Mouse (Mus musculus) midbrain, embryonic 14.5 days (tissue): ENCODE measurements at regions not wholly inside any gene's neighbourhood (a gene's known extent, or its start where the extent isn't known, plus 50 kb on each side); places are given as distances from the start of the nearest gene placed in this dataset.

Experiments
- ATAC-seq: fragments of 200-750 bp; cut with Nextera tagmentation; 2 replicates; pipeline ENCODE4 v1.8.0; 2017; ENCODE audit warnings: moderate number of reproducible peaks, moderate library complexity; ENCODE audit not compliant: low FRiP score, low TSS enrichment
- DNase-seq: peaks from one replicate; pipeline ENCODE4 v3.0.0-alpha.2; 2015
- H3K27ac ChIP-seq: fragments of 300-500 bp; sonication (generic); replicated peaks from 2 replicates; pipeline ENCODE4 v1.5.1; 2014; ENCODE audit warnings: mild to moderate bottlenecking, low read depth, low read length, moderate library complexity
- H3K27me3 ChIP-seq: fragments of 300-500 bp; sonication (generic); 2 replicates; pipeline ENCODE4 v1.6.1; 2014; ENCODE audit warnings: low read length, control low read depth, mixed read lengths; ENCODE audit not compliant: control insufficient read depth, insufficient read depth
- H3K36me3 ChIP-seq: fragments of 300-500 bp; sonication (generic); 2 replicates; pipeline ENCODE4 v1.6.1; 2014; ENCODE audit warnings: low read length, control low read depth; ENCODE audit not compliant: control insufficient read depth, insufficient read depth
- H3K4me1 ChIP-seq: fragments of 300-500 bp; sonication (generic); 2 replicates; pipeline ENCODE4 v1.6.1; 2014; ENCODE audit warnings: mild to moderate bottlenecking, antibody characterized with exemption, low read length, control low read depth; ENCODE audit not compliant: control insufficient read depth, insufficient read depth
- H3K4me2 ChIP-seq: fragments of 300-500 bp; sonication (generic); 2 replicates; pipeline ENCODE4 v1.6.1; 2014; ENCODE audit warnings: mild to moderate bottlenecking, low read length, moderate library complexity
- H3K4me3 ChIP-seq: fragments of 300-500 bp; sonication (generic); replicated peaks from 2 replicates; pipeline ENCODE4 v1.5.1; 2014; ENCODE audit warnings: low read depth, low read length
- H3K9ac ChIP-seq: fragments of 300-500 bp; sonication (generic); replicated peaks from 2 replicates; pipeline ENCODE4 v1.6.1; 2014; ENCODE audit warnings: mild to moderate bottlenecking, low read length, moderate library complexity
- H3K9me3 ChIP-seq: fragments of 300-500 bp; sonication (generic); 2 replicates; pipeline ENCODE4 v1.6.1; 2016; ENCODE audit warnings: low read length, control low read depth, mixed read lengths; ENCODE audit not compliant: control insufficient read depth
- WGBS: fragments of 180-500 bp; shearing (Covaris S2); extraction: QIAGEN DNeasy Blood & Tissue Kit; methylation state at CpG from one replicate; pipeline ENCODE4 v1.1.7; 2014; 5-methylcytosine and 5-hydroxymethylcytosine counted together

DNA sequence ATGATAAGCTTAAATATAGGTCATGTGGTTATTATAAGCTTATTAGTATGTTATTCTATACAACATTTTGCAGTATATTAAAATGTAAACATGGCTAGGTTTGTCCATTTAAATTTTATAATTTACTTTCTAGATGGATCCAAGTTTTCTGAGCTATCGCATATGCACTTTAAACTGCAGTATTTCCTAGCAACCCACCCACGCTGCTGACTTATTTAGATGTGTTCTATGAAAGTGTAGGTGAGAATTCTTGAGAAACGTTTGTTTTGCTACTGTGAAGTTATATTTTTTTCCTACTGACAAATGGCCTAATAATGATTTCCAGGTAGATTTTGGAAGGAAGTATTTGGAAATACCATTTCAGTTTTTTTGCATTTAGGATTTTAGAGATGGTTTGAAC, 308.0 kb downstream of the Gbe1 start:
- Histone ChIP-seq H3K4me1 (no peaks in the 10 kb centered on the region), H3K36me3 (no peaks in the 10 kb centered on the region), H3K4me3 (no peak overlapping the region), H3K9ac (no peak overlapping the region), H3K4me2 (no peak overlapping the region), H3K9me3 (no peaks in the 10 kb centered on the region), H3K27ac (no peak overlapping the region), H3K27me3 (no peaks in the 10 kb centered on the region)
- 92% methylated on average over 3 of the region's 3 CpGs for WGBS
- DNase-seq = no peak
- ATAC-seq = no peak

DNA sequence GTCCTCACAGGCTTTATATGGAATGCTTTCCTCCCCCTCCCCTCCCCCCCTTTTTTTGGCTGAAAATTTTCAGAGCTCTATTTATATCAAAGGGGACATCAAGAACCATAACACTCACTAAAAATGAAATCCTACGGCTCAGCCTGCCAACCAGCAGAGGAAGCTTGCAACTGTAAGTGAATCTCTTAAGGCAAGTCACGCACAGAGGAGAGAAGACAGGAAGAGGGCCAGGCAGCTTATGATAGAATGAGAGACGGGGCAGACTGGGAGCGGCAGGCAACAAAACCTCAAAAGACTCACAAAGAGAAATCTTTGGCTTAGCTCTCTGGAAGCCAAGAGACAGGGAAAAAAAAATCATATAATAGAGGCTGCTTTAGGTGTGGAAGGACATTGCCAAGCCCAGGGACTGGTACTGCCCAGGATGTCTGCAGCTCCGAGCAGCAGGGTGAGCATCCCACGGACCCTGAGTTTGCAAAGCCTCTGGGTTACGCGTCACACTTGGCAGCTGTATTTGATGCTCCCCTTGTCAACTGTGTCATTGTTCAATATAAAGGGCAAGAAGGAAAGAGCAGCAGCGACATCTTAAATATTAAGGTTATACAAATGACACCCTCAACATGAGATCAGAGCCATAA, 330.0 kb downstream of the Gbe1 start:
- ATAC-seq (no peak; the same call in 1 of the 2 replicates), DNase-seq (peak; percentile 43)
- no peaks in the 10 kb centered on the region; the same call in 1 of the 2 replicates for H3K4me1 ChIP-seq
- H3K4me2 ChIP-seq = no peak overlapping the region
- H3K9me3 ChIP-seq = no peaks in the 10 kb centered on the region
- WGBS = 65% methylated on average over 9 of the region's 9 CpGs
- no peak overlapping the region for H3K9ac ChIP-seq
- no peak overlapping the region for H3K4me3 ChIP-seq
- no peaks in the 10 kb centered on the region for H3K36me3 ChIP-seq
- no peaks in the 10 kb centered on the region for H3K27me3 ChIP-seq
- H3K27ac ChIP-seq = peak overlapping the region; percentile 58

DNA sequence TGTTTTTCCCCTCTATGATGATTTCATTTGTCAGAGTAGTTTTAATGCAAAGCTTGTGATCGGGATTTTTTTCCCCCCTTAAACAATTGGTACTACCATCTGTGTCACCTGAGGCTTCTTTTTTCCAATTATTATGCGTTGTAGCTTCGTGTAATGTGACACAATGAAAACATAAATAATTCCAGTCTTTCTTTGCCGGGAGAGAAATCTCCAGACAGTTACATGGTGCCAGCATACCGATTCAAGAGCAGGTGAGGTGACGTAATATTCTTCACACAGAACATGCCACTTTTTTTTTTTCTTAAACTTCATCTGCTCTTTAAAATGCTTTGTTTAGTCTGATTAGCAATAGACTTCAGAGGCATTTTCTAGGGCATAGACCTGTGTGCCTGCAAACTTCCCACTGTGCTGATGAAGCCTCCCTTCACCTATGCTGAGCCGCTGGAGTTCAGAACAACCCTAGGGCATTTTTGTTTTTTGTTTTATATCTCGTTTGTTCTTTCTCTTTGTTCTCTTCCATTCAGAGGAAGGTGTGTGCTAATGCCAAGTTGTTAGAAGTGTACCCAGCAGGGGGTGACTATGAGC, 331.0 kb downstream of the Gbe1 start:
- H3K9ac ChIP-seq = no peak overlapping the region
- H3K27me3 ChIP-seq = no peaks in the 10 kb centered on the region
- H3K27ac ChIP-seq = peak overlapping the region; percentile 58
- peak; percentile 56 for DNase-seq
- no peaks in the 10 kb centered on the region; the same call in 1 of the 2 replicates for H3K4me1 ChIP-seq
- H3K4me3 ChIP-seq = no peak overlapping the region
- ATAC-seq = peak; percentile 40; the same call in 1 of the 2 replicates
- 48% methylated on average over 8 of the region's 8 CpGs for whole genome bisulfite sequencing
- H3K36me3 ChIP-seq = no peaks in the 10 kb centered on the region
- no peaks in the 10 kb centered on the region for H3K9me3 ChIP-seq
- H3K4me2 ChIP-seq = peak overlapping the region; percentile 15; the same call in 1 of the 2 replicates

DNA sequence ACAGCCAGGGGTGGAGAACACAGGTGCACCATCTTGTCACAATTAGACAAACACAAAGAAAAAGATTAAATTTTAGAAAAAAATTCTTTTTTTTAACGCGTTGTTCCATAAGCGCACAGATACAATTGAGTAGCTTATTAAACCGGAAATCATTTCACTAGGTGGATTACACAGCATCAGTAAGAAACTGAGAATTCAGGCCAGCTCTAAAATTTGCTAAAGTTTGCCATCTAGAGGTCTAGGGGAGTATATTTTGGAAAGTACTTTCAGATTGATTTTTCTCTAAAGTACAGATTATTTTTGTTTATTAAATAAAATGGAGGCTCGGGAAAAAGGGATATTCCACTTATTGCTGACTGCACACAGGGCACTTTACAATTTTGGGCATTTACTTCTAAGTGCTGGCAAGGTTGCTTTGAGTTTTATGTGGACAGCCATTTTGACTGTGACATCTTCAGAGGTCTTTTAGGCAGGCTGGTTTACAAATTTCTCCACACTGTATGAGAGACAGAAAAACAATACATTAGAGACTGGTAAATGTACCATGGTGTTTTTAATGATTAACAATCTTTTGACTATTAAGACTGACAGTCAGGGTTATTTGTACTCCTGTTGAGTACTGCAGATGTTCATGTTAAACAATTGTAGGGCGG, 340.8 kb downstream of the Gbe1 start:
- Histone ChIP-seq H3K4me1 (no peaks in the 10 kb centered on the region), H3K27me3 (no peaks in the 10 kb centered on the region), H3K4me3 (no peak overlapping the region), H3K9me3 (no peaks in the 10 kb centered on the region), H3K36me3 (no peaks in the 10 kb centered on the region), H3K9ac (no peak overlapping the region), H3K27ac (no peak overlapping the region), H3K4me2 (no peak overlapping the region)
- WGBS = 54% methylated on average over 6 of the region's 6 CpGs
- no peak for ATAC-seq
- DNase-seq = peak; percentile 80

DNA sequence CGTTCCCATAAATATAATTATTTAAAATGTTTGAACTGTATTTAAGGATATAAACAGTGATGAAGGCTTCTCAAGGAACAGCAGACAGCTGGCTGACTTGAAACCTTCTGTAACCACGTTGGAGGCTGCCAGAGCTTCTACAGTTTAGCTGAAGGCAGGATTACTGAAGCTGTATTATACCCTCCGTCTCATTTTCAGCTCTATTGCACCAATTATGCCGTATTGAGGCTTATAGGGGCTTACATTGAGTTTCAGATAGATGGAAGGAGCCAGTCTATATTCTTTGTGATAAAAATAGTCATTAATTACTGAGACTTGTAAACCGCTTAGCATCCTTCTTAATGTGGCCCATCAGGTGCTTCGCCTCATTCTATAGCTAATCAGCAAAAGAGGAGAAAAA, 376.1 kb downstream of the Gbe1 start:
- Histone ChIP-seq H3K4me1 (no peaks in the 10 kb centered on the region), H3K27me3 (no peaks in the 10 kb centered on the region), H3K9me3 (no peaks in the 10 kb centered on the region), H3K27ac (no peak overlapping the region), H3K4me3 (no peak overlapping the region), H3K9ac (no peak overlapping the region), H3K4me2 (no peak overlapping the region), H3K36me3 (no peaks in the 10 kb centered on the region)
- no peak for ATAC-seq
- DNase-seq = peak; percentile 31
- WGBS = 76% methylated on average over 6 of the region's 6 CpGs

DNA sequence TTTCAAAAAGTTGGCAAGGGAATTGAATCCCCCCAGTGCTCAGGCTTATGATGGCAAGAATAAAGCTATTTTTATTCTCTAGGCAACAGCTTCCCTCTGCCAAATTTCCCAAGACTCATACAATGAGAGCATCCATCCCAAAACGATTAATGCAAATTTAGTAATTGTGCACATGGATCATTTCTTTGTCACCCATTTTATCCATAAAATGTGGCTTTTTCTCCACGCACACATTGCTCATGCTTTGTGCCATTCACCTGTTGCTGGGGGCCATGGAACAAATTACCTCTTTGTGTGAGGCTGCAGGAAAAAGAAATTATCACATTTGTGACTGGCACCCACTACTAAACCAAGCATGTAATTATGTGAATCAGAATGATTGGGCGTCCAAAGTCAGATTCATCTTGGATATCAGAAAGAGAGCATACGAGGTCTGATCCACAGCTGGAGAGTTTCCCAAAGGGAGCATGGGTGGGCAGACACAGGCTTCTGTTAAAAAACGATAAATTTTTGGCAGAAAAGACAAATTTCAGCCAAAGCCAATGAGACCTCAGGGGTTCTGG, 411.1 kb downstream of the Gbe1 start:
- H3K27me3 ChIP-seq = no peaks in the 10 kb centered on the region
- H3K9me3 ChIP-seq = no peaks in the 10 kb centered on the region
- DNase-seq (peak; percentile 59), ATAC-seq (peak; percentile 86)
- no peaks in the 10 kb centered on the region for H3K36me3 ChIP-seq
- peaks cover 12% of the 10 kb centered on the region; the same call in 1 of the 2 replicates for H3K4me1 ChIP-seq
- WGBS = 11% methylated on average over 5 of the region's 5 CpGs
- no peak overlapping the region for H3K27ac ChIP-seq
- no peak overlapping the region; the same call in 1 of the 2 replicates for H3K4me2 ChIP-seq
- no peak overlapping the region for H3K4me3 ChIP-seq
- H3K9ac ChIP-seq = no peak overlapping the region

DNA sequence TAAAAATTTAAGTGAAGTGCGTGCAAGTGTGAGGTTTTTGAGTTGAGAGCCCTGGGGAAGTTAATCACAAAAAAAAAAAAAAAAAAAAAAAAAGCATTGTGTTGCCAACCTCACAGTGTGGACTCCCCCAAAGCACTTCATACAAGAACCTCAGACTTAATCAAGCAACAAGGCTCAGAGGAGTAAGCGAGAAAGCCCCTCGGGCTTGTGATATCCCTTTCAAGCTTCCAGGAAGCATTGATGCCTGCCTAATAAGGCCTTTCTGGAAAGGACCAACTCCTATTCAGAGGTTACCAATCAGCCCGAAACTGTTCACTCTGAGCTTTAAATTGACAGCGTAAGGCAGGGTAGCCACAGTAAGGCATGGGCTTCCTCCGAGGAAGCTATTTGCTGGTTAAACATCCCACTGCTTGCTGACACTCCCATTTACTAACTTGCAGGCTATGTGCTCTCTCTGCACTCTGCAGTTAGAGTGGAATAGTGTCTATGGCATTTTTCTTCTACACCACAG, 411.6 kb downstream of the Gbe1 start:
- no peaks in the 10 kb centered on the region for H3K9me3 ChIP-seq
- H3K4me3 ChIP-seq = no peak overlapping the region
- 0 out of 2 replicates have a peak overlapping the region, but pooled peaks have one; percentile 32 for H3K27ac ChIP-seq
- WGBS = 14% methylated on average over 6 of the region's 6 CpGs
- H3K9ac ChIP-seq = no peak overlapping the region
- DNase-seq (peak; percentile 63), ATAC-seq (peak; percentile 67)
- H3K27me3 ChIP-seq = no peaks in the 10 kb centered on the region
- no peaks in the 10 kb centered on the region for H3K36me3 ChIP-seq
- peak overlapping the region; percentile 10; the same call in 1 of the 2 replicates for H3K4me2 ChIP-seq
- peaks cover 12% of the 10 kb centered on the region; the same call in 1 of the 2 replicates for H3K4me1 ChIP-seq

DNA sequence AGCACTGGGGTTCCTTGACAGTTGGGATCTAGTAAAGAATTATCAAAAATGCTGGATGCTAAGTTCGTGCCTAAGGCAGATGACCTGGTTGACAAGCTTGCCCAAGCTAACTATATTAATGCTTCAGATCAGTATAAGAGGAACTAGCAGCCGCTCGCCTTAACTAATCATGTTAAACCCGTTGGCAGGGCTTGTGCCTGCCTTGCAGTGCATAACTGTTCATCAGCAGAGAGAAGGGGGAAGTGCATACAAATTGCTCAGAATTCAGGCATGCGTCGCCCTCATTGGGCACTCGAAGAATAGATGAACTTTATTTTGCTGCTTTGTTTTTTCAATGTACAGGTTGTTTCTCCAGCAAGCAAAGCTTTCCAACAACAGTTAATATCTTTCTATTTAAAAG, 419.3 kb downstream of the Gbe1 start:
- ATAC-seq (no peak), DNase-seq (no peak)
- Histone ChIP-seq H3K27ac (no peak overlapping the region), H3K4me1 (no peaks in the 10 kb centered on the region), H3K27me3 (no peaks in the 10 kb centered on the region), H3K9ac (no peak overlapping the region), H3K36me3 (no peaks in the 10 kb centered on the region), H3K4me2 (no peak overlapping the region), H3K4me3 (no peak overlapping the region), H3K9me3 (no peaks in the 10 kb centered on the region)
- WGBS = 81% methylated on average over 7 of the region's 7 CpGs
